35 mouse cellular contexts compared by ENCODE assay signal in the genomic region with DNA sequence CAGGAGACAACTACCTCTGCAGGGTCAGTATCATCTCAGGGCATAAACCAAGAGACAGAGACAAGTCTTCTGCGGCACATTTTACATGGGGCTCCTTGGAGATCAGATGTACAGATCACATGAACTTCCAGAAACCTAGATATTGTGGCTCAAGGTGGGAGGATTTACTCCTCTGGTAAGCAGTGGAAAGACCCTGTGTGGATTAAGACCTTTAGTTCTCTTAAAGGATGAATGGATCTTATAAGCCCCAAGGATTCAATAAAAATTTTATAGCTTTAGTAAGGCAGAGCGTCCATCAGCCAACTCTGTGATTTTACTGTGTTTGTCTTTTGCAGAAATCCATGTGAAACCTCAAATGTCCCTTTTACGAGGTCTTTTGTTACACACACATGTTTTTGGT.
"Had no signal": no experiment of that assay in that cellular context is flagged by ENCODE, and none has a peak within 500 bp of the region (broad histone marks: within the 10 kb centered on the region; RNA-seq: fewer than 3 reads in every experiment).

No protein-coding gene starts in this region.

- ATAC-seq: hindbrain, embryonic 16.5 days; hindbrain, postnatal 0 days; inflammation-experienced regulatory T-cells, adult 6 months; intestine, embryonic 15.5 days; intestine, embryonic 16.5 days; intestine, postnatal 0 days had no signal

- H3K27ac ChIP-seq: heart, embryonic 10.5 days; heart, embryonic 13.5 days; heart, embryonic 15.5 days; hindbrain, embryonic 10.5 days; hindbrain, embryonic 12.5 days; hindbrain, embryonic 13.5 days; hindbrain, embryonic 14.5 days; hindbrain, embryonic 15.5 days; hindbrain, postnatal 0 days; intestine, embryonic 15.5 days; kidney, embryonic 15.5 days; kidney, postnatal 0 days; layer of hippocampus, adult 2 months had no signal

- H3K4me1 ChIP-seq: heart, embryonic 10.5 days; heart, embryonic 12.5 days; heart, embryonic 13.5 days; heart, embryonic 15.5 days; hindbrain, embryonic 10.5 days; hindbrain, embryonic 12.5 days; hindbrain, embryonic 13.5 days; hindbrain, embryonic 15.5 days; intestine, embryonic 15.5 days; kidney, embryonic 15.5 days had no signal

- H3K4me2 ChIP-seq: heart, embryonic 11.5 days; heart, embryonic 12.5 days; heart, embryonic 13.5 days; heart, embryonic 15.5 days; hindbrain, embryonic 12.5 days; hindbrain, embryonic 13.5 days; hindbrain, embryonic 14.5 days; hindbrain, embryonic 15.5 days; intestine, embryonic 15.5 days; kidney, embryonic 15.5 days had no signal

- H3K9ac ChIP-seq: heart, embryonic 12.5 days; heart, embryonic 13.5 days; heart, embryonic 15.5 days; hindbrain, embryonic 12.5 days; hindbrain, embryonic 13.5 days; hindbrain, embryonic 14.5 days; hindbrain, embryonic 15.5 days; intestine, embryonic 15.5 days; kidney, embryonic 15.5 days had no signal

- H3K27me3 ChIP-seq: heart, embryonic 12.5 days; heart, embryonic 13.5 days; heart, embryonic 15.5 days; hindbrain, embryonic 12.5 days; hindbrain, embryonic 13.5 days; hindbrain, embryonic 15.5 days; intestine, embryonic 15.5 days; kidney, embryonic 15.5 days had no signal

- H3K36me3 ChIP-seq: heart, embryonic 10.5 days; heart, embryonic 12.5 days; heart, embryonic 13.5 days; heart, embryonic 15.5 days; hindbrain, embryonic 10.5 days; hindbrain, embryonic 12.5 days; hindbrain, embryonic 13.5 days; hindbrain, embryonic 15.5 days; intestine, embryonic 15.5 days; kidney, embryonic 15.5 days had no signal

- DNase-seq: heart, postnatal 10 days; heart, postnatal 14 days; heart, postnatal 36 days; heart, postnatal 4 days; kidney, adult 11 months; kidney, adult 18-20 months; kidney, adult 2 months; kidney, adult 8-10 months; kidney, adult 9 months; kidney, postnatal 10 days; kidney, postnatal 14 days; kidney, postnatal 25 days; kidney, postnatal 36 days; kidney, postnatal 4 days; layer of hippocampus, adult 9-11 months; layer of hippocampus, postnatal 36 days had no signal

- H3K9me3 ChIP-seq: heart, embryonic 10.5 days; heart, embryonic 15.5 days; hindbrain, embryonic 10.5 days; hindbrain, embryonic 12.5 days; hindbrain, embryonic 13.5 days; hindbrain, embryonic 15.5 days; intestine, embryonic 15.5 days; kidney, embryonic 15.5 days had no signal

- H3K4me3 ChIP-seq: heart, embryonic 10.5 days; heart, embryonic 12.5 days; heart, embryonic 13.5 days; heart, embryonic 15.5 days; hindbrain, embryonic 10.5 days; hindbrain, embryonic 12.5 days; hindbrain, embryonic 13.5 days; hindbrain, embryonic 15.5 days; intestine, embryonic 15.5 days; kidney, embryonic 15.5 days; layer of hippocampus, adult 2 months had no signal
